Mouse (Mus musculus) forebrain, embryonic 11.5 days (tissue): ENCODE data around the gene Scd2. TPM values are rescaled to one million over a fixed set of nuclear protein-coding genes. Genes with fewer than 3 reads are reported as not detected.

ENCODE experiments used
- ATAC-seq: fragments of 200-750 bp; cut with Nextera tagmentation; replicated peaks from 2 replicates; pipeline ENCODE4 v1.8.0; 2017; ENCODE audit warnings: moderate TSS enrichment; ENCODE audit not compliant: low FRiP score
- DNase-seq: peaks from one replicate; pipeline ENCODE4 v3.0.0-alpha.2; 2017; ENCODE audit warnings: low spot score
- H3K27ac ChIP-seq: fragments of 300-500 bp; sonication (generic); 2 replicates; pipeline ENCODE4 v1.5.1; 2014; ENCODE audit warnings: low read depth, low read length
- H3K27me3 ChIP-seq: fragments of 300-500 bp; sonication (generic); 2 replicates; pipeline ENCODE4 v1.6.1; 2014; ENCODE audit warnings: mild to moderate bottlenecking, low read length, mixed read lengths; ENCODE audit not compliant: control insufficient read depth, insufficient read depth
- H3K36me3 ChIP-seq: fragments of 300-500 bp; sonication (generic); 2 replicates; pipeline ENCODE4 v1.6.1; 2014; ENCODE audit warnings: mild to moderate bottlenecking, low read length, moderate library complexity, mixed read lengths; ENCODE audit not compliant: control insufficient read depth, insufficient read depth
- H3K4me1 ChIP-seq: fragments of 300-500 bp; sonication (generic); replicated peaks from 2 replicates; pipeline ENCODE4 v1.6.1; 2014; ENCODE audit warnings: low read length, mixed read lengths; ENCODE audit not compliant: control insufficient read depth, insufficient read depth
- H3K4me2 ChIP-seq: fragments of 300-500 bp; sonication (generic); 2 replicates; pipeline ENCODE4 v1.6.1; 2014; ENCODE audit warnings: low read depth, mild to moderate bottlenecking, low read length, moderate library complexity, mixed read lengths; ENCODE audit not compliant: severe bottlenecking
- H3K4me3 ChIP-seq: fragments of 300-500 bp; sonication (generic); 2 replicates; pipeline ENCODE4 v1.5.1; 2014; ENCODE audit warnings: low read depth, low read length
- H3K9ac ChIP-seq: fragments of 300-500 bp; sonication (generic); 2 replicates; pipeline ENCODE4 v1.6.1; 2014; ENCODE audit warnings: low read length
- H3K9me3 ChIP-seq: fragments of 300-500 bp; sonication (generic); 2 replicates; pipeline ENCODE4 v1.6.1; 2016; ENCODE audit warnings: low read length, mixed read lengths; ENCODE audit not compliant: control insufficient read depth
- WGBS: fragments of 180-500 bp; shearing (Covaris S2); extraction: QIAGEN DNeasy Blood & Tissue Kit; methylation state at CpG from one replicate; pipeline ENCODE4 v1.1.7; 2014; 5-methylcytosine and 5-hydroxymethylcytosine counted together
- polyA plus RNA-seq: library from polyadenylated mRNA; unstranded; fragments of >200 nt; fragmentation: Nextera tagmentation; extraction: Ambion mirVana; gene quantifications from 2 replicates; pipeline ENCODE4 v1.2.1, GENCODE M21; 2014

Scd2 gene
- polyA plus RNA-seq, 1 experiment from 2014 or later, result 466 TPM

GRCm38 (mm10) chr19:44265911-44266337 lies 27.6 kb upstream of the Scd2 start:
- Histone ChIP-seq H3K27ac (peak overlapping the region; percentile 93), H3K4me3 (no peak overlapping the region), H3K36me3 (no peaks in the 10 kb centered on the region), H3K27me3 (no peaks in the 10 kb centered on the region), H3K9ac (no peak overlapping the region; the same call in 1 of the 2 replicates), H3K9me3 (no peaks in the 10 kb centered on the region), H3K4me2 (0 out of 2 replicates have a peak overlapping the region, but pooled peaks have one; percentile 0), H3K4me1 (peaks cover 8% of the 10 kb centered on the region; the same call in 1 of the 2 replicates)
- DNase-seq (no peak), ATAC-seq (0 out of 2 replicates have a peak, but pooled peaks have one; percentile 23)
- WGBS, result 10% methylated on average over 5 of the region's 5 CpGs

- H3K9me3 ChIP-seq, result no peaks in the 10 kb centered on the region
- peak overlapping the region; percentile 81 for H3K4me2 ChIP-seq
- H3K4me3 ChIP-seq, result peak overlapping the region; percentile 45
- H3K27me3 ChIP-seq, result no peaks in the 10 kb centered on the region
- peaks cover 8% of the 10 kb centered on the region; the same call in 1 of the 2 replicates for H3K4me1 ChIP-seq
- peak overlapping the region; percentile 74 for H3K9ac ChIP-seq
- no peaks in the 10 kb centered on the region for H3K36me3 ChIP-seq
- peak; percentile 32; the same call in 1 of the 2 replicates for ATAC-seq
- WGBS, result 2% methylated on average over 6 of the region's 6 CpGs
- H3K27ac ChIP-seq, result peak overlapping the region; percentile 93
- DNase-seq, result no peak
These were observed 27.0 kb upstream of the Scd2 start for GRCm38 (mm10) chr19:44266458-44266823.

GRCm38 (mm10) chr19:44266824-44267498 lies 26.5 kb upstream of the Scd2 start:
- Histone ChIP-seq H3K4me1 (peaks cover 8% of the 10 kb centered on the region; the same call in 1 of the 2 replicates), H3K9ac (peak overlapping the region; percentile 74), H3K27ac (peak overlapping the region; percentile 93), H3K27me3 (no peaks in the 10 kb centered on the region), H3K4me2 (peak overlapping the region; percentile 81), H3K36me3 (no peaks in the 10 kb centered on the region), H3K9me3 (no peaks in the 10 kb centered on the region), H3K4me3 (peak overlapping the region; percentile 45)
- peak; percentile 98 for ATAC-seq
- under 1% methylated on average over 43 of the region's 43 CpGs for WGBS
- peak; percentile 95 for DNase-seq

GRCm38 (mm10) chr19:44267499-44268002 lies 25.9 kb upstream of the Scd2 start:
- Histone ChIP-seq H3K27me3 (no peaks in the 10 kb centered on the region), H3K4me2 (peak overlapping the region; percentile 81), H3K9ac (peak overlapping the region; percentile 74), H3K9me3 (no peaks in the 10 kb centered on the region), H3K36me3 (no peaks in the 10 kb centered on the region), H3K4me3 (peak overlapping the region; percentile 45), H3K4me1 (peaks cover 8% of the 10 kb centered on the region; the same call in 1 of the 2 replicates), H3K27ac (peak overlapping the region; percentile 93)
- 12% methylated on average over 18 of the region's 18 CpGs for WGBS
- no peak for ATAC-seq
- no peak for DNase-seq

- Histone ChIP-seq H3K4me2 (no peak overlapping the region), H3K4me3 (no peak overlapping the region), H3K36me3 (no peaks in the 10 kb centered on the region), H3K9me3 (no peaks in the 10 kb centered on the region), H3K27ac (no peak overlapping the region), H3K4me1 (no peaks in the 10 kb centered on the region), H3K9ac (no peak overlapping the region), H3K27me3 (no peaks in the 10 kb centered on the region)
- WGBS, result 82% methylated on average over 4 of the region's 4 CpGs
- no peak for ATAC-seq
- DNase-seq, result no peak
These were observed 19.8 kb upstream of the Scd2 start for GRCm38 (mm10) chr19:44273711-44274110.

- no peak for ATAC-seq
- WGBS, result 85% methylated on average over 4 of the region's 4 CpGs
These were observed 19.0 kb upstream of the Scd2 start for GRCm38 (mm10) chr19:44274452-44274851.

GRCm38 (mm10) chr19:44275418-44275817 lies 18.1 kb upstream of the Scd2 start:
- Histone ChIP-seq H3K4me3 (no peak overlapping the region), H3K9me3 (no peaks in the 10 kb centered on the region), H3K4me1 (no peaks in the 10 kb centered on the region), H3K36me3 (no peaks in the 10 kb centered on the region), H3K9ac (no peak overlapping the region), H3K27me3 (no peaks in the 10 kb centered on the region), H3K4me2 (no peak overlapping the region), H3K27ac (no peak overlapping the region)
- 94% methylated on average over 1 of the region's 1 CpGs for WGBS
- no peak for ATAC-seq
- DNase-seq, result no peak

More at GRCm38 (mm10) chr19:44274452-44274851, 19.0 kb upstream of the Scd2 start:
- H3K9ac ChIP-seq, result no peak overlapping the region
- H3K4me2 ChIP-seq, result no peak overlapping the region
- no peak overlapping the region for H3K4me3 ChIP-seq
- H3K36me3 ChIP-seq, result no peaks in the 10 kb centered on the region
- no peaks in the 10 kb centered on the region for H3K9me3 ChIP-seq
- no peaks in the 10 kb centered on the region for H3K4me1 ChIP-seq
- H3K27ac ChIP-seq, result no peak overlapping the region
- DNase-seq, result no peak
- no peaks in the 10 kb centered on the region for H3K27me3 ChIP-seq

GRCm38 (mm10) chr19:44276861-44277260 lies 16.6 kb upstream of the Scd2 start:
- Histone ChIP-seq H3K4me2 (no peak overlapping the region), H3K27ac (no peak overlapping the region), H3K9ac (no peak overlapping the region), H3K9me3 (no peaks in the 10 kb centered on the region), H3K4me1 (peaks cover 2% of the 10 kb centered on the region; the same call in 1 of the 2 replicates), H3K36me3 (no peaks in the 10 kb centered on the region), H3K4me3 (no peak overlapping the region), H3K27me3 (no peaks in the 10 kb centered on the region)
- DNase-seq (no peak), ATAC-seq (no peak)
- WGBS, result 93% methylated on average over 5 of the region's 5 CpGs
